In genomic region chr9:24051538-24051937, GRCm38 (mm10) we compare ENCODE assay signal across 24 mouse cellular contexts. TPM values are rescaled to one million over a fixed set of nuclear protein-coding genes. Genes with fewer than 3 reads are reported as not detected.
DNase-seq lines count a peak whose midpoint lies in the region; ATAC-seq and TF ChIP-seq lines count a peak whose summit lies in the region.
"Had no signal": no experiment of that assay in that cellular context is flagged by ENCODE, and none has a peak within 500 bp of the region (broad histone marks: within the 10 kb centered on the region; RNA-seq: fewer than 3 reads in every experiment).

No protein-coding gene starts in this region.

- H3K4me1 ChIP-seq in liver, adult 2 months (ENCODE audit: control insufficient read depth, insufficient read depth, low read length) = peaks cover 3% of the 10 kb centered on the region; the same call in 1 of the 2 replicates
- no peaks in the 10 kb centered on the region for H3K4me1 ChIP-seq in liver, postnatal 0 days (ENCODE audit: insufficient read depth)
- no peaks in the 10 kb centered on the region for H3K4me1 ChIP-seq in liver, embryonic 12.5 days

- ATAC-seq in liver, postnatal 0 days = peak; percentile 97
- no peak for ATAC-seq in liver, embryonic 12.5 days
- ATAC-seq: activated CD4-positive, CD25-positive, alpha-beta regulatory T cell, adult 4 months; CD4-positive, CD25-positive, alpha-beta regulatory T cell, adult 4 months; Patski had no signal

- TF ChIP-seq POLR2A in liver, adult 2 months (IDR thresholded peaks at IDR 0.05; ENCODE audit: extremely low read depth, insufficient read depth, low read length) = no peak

- no peak for TF ChIP-seq CTCF in liver, adult 2 months (IDR thresholded peaks at IDR 0.05; ENCODE audit: low read depth, low read length)
- no peak for TF ChIP-seq CTCF in liver, postnatal 0 days (IDR thresholded peaks at IDR 0.05; ENCODE audit: low read depth)

- H3K9ac ChIP-seq in liver, adult 2 months (ENCODE audit: low read depth, low read length) = no peak overlapping the region
- H3K9ac ChIP-seq in liver, postnatal 0 days (replicated peaks) = no peak overlapping the region
- H3K9ac ChIP-seq in liver, embryonic 12.5 days = no peak overlapping the region

- no peaks in the 10 kb centered on the region for H3K27me3 ChIP-seq in liver, adult 2 months (ENCODE audit: control insufficient read depth, insufficient read depth, low read length)
- no peaks in the 10 kb centered on the region for H3K27me3 ChIP-seq in liver, postnatal 0 days (ENCODE audit: insufficient read depth, low read length)
- H3K27me3 ChIP-seq in liver, embryonic 12.5 days (replicated peaks) = no peaks in the 10 kb centered on the region
- H3K27me3 ChIP-seq: CH12.LX had no signal

- H3K4me2 ChIP-seq in liver, postnatal 0 days (ENCODE audit: low read depth, low read length) = no peak overlapping the region
- no peak overlapping the region for H3K4me2 ChIP-seq in liver, embryonic 12.5 days

- no peaks in the 10 kb centered on the region for H3K79me2 ChIP-seq in liver, adult 2 months (ENCODE audit: control insufficient read depth, insufficient read depth, low read length)

- H3K4me3 ChIP-seq in liver, adult 2 months (ENCODE audit: insufficient read depth, low read depth, low read length) = no peak overlapping the region
- no peak overlapping the region for H3K4me3 ChIP-seq in liver, postnatal 0 days (ENCODE audit: low read depth, low read length)
- H3K4me3 ChIP-seq in liver, embryonic 12.5 days = no peak overlapping the region

- no peaks in the 10 kb centered on the region for H3K9me3 ChIP-seq in liver, postnatal 0 days (ENCODE audit: low read length)
- H3K9me3 ChIP-seq in liver, embryonic 12.5 days (replicated peaks) = no peaks in the 10 kb centered on the region
- H3K9me3 ChIP-seq: G1E had no signal

- TF ChIP-seq EP300 in liver, postnatal 0 days (IDR thresholded peaks at IDR 0.05; ENCODE audit: low read depth) = no peak

- H3K27ac ChIP-seq in liver, adult 2 months (replicated peaks; ENCODE audit: insufficient read depth, low read depth, low read length) = peak overlapping the region; percentile 47; the same call in 1 of the 2 replicates
- peak overlapping the region; percentile 34 for H3K27ac ChIP-seq in liver, postnatal 0 days (ENCODE audit: low read depth)
- H3K27ac ChIP-seq in liver, embryonic 12.5 days = no peak overlapping the region

- peak; percentile 98 for DNase-seq in liver, adult 2 months (ENCODE audit: extremely low read depth, low read depth, low spot score)
- no peak for DNase-seq in liver
- no peak for DNase-seq in liver, postnatal 0 days
- DNase-seq: adrenal gland, adult 2 months; adrenal gland, adult 8-10 months; adrenal gland, postnatal 10 days; adrenal gland, postnatal 14 days; adrenal gland, postnatal 25 days; adrenal gland, postnatal 36 days; B cell, adult 2 months; cerebellum, adult 11 months; cerebellum, adult 11-12 months; cerebellum, adult 18-20 months had no signal

- H3K36me3 ChIP-seq in liver, adult 2 months (ENCODE audit: control insufficient read depth, insufficient read depth, low read length) = no peaks in the 10 kb centered on the region
- no peaks in the 10 kb centered on the region for H3K36me3 ChIP-seq in liver, postnatal 0 days (replicated peaks; ENCODE audit: insufficient read depth, low read length)
- no peaks in the 10 kb centered on the region for H3K36me3 ChIP-seq in liver, embryonic 12.5 days
- H3K36me3 ChIP-seq: G1E had no signal

RNA-seq across cellular contexts. Expression of gene Npsr1, which starts 46.3 kb away (rescaled TPM):
- total RNA-seq in liver, adult 2 months (2014; rRNA removed) = not detected in 2 replicates
- not detected in 2 replicates for polyA plus RNA-seq in liver, adult 2 months (2012; rRNA removed)
- not detected in 2 replicates for polyA plus RNA-seq in liver, postnatal 0 days (2015; fragmentation: Nextera tagmentation; extraction: Ambion mirVana)
- not detected in 2 replicates for polyA plus RNA-seq in liver, embryonic 12.5 days (2016; fragmentation: Nextera tagmentation; extraction: Ambion mirVana)
- total RNA-seq: adrenal gland, adult 18-20 months; adrenal gland, adult 2 months; adrenal gland, postnatal 10 days; adrenal gland, postnatal 14 days; adrenal gland, postnatal 25 days; adrenal gland, postnatal 36 days; adrenal gland, postnatal 4 days; ES-E14; MEL had no signal
- polyA plus RNA-seq: activated CD4-positive, CD25-positive, alpha-beta regulatory T cell, adult 4 months; adrenal gland, adult 2 months; C2C12; G1E; Patski had no signal
